Mouse (Mus musculus): Measurements from ENCODE around the gene Psmg3. TPM values are rescaled to one million over a fixed set of nuclear protein-coding genes. Genes with fewer than 3 reads are reported as not detected.
A peak's percentile ranks its signal among the peaks of the same experiment; 100 is the strongest.

Psmg3 gene
- polyA plus RNA-seq, 1 experiment from 2014 or later, result 76.8 TPM

DNA sequence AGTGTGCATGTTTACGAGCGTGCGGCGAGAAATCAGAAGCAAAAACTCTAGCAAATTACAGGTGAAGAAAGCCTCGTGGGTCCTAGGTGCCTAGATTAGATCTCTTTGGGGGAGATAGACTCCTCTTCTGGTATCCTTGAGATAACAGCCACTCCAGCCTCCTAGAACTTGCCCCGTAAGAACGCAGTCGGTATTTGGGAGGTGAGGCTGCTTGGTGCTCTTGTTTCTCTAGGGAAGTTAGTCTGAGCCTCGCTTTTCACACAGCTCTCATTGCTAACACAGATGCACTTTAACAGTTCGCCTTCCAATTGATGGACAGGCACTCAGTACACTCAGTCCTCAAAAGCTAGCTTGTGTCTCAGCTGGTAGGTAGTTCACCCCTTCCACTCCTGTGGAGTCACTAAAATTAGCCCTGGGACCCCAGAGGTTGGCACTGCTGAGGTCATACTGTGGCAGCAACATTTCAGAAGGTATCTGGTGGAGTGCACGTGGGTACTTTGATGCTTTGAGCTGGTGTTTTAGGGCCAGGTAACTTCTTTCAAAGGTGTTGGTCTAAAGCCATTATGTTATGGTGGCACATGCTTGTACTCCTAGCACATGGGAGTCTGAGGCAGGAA lies 34.4 kb downstream of the Psmg3 start:
- peaks cover 60% of the 10 kb centered on the region for H3K4me1 ChIP-seq
- ATAC-seq (ENCODE audit: borderline replicate concordance, extremely low read depth, low FRiP score, low TSS enrichment), result no peak
- peak overlapping the region; percentile 96 for H3K4me2 ChIP-seq
- H3K27me3 ChIP-seq, result no peaks in the 10 kb centered on the region
- H3K36me3 ChIP-seq, result no peaks in the 10 kb centered on the region
- no peaks in the 10 kb centered on the region for H3K9me3 ChIP-seq
- WGBS, result 12% methylated on average over 11 of the region's 11 CpGs
- peak overlapping the region; percentile 73 for H3K9ac ChIP-seq
- peak overlapping the region; percentile 75; the same call in 1 of the 2 replicates for H3K27ac ChIP-seq
- H3K4me3 ChIP-seq, result peak overlapping the region; percentile 92

DNA sequence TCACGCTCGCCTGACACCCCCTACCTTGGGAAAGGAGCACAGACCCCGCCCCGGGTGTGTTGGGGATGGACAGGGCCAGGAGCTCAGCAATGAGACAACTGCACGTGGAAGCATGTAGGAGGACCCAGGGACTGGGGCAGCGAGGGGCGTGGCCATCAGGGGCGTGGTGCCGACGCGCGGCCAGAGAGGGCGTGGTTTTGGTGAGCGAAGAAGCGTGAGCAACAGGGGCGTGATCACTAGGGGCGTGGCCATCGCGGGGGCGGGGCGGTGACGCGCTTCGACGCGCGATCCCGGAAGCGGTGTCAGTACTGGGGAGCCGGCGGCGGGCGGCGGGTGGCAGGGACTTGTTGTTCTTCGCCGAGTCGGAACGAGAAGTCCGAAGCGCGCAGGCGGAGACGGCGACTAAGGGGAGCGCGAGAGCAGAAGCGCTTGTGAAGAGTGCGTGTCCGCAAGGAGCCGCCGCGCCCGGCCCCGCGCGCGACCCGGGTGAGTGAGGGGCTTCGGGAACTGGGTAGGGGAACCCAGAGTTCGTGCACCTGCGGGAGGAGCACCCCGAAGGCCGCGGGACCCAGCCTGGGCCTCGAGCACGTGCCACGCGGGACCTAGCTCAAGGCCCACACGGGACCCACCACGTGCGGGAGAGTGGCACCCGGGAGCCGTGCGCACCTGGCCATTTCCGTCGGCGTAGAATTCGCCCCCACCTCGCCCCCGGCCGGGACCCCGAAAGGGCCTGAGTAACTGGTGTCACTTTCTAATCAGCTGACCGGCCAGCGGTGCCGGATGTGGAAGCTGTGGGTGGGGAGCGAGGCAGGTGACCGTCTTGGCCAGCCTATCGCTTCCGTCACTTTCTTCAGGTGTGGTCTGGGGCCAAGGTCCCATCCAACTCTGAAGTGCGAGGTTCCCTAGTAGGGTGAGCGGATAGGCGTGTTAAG lies 35.2 kb downstream of the Psmg3 start, which contains the start of gene Mafk:
Gene Mafk (plus strand): TSS at position 287 of the 932 bp plus-strand sequence.
- Histone ChIP-seq H3K4me1 (peaks cover 52% of the 10 kb centered on the region), H3K27ac (peak within 1 kb of the TSS; percentile 75), H3K4me3 (peak within 1 kb of the TSS; percentile 92), H3K9me3 (no peaks in the 10 kb centered on the region), H3K4me2 (peak within 1 kb of the TSS; percentile 96), H3K36me3 (no peaks in the 10 kb centered on the region), H3K27me3 (no peaks in the 10 kb centered on the region), H3K9ac (peak within 1 kb of the TSS; percentile 73)
- ATAC-seq (ENCODE audit: borderline replicate concordance, extremely low read depth, low FRiP score, low TSS enrichment), result peak; percentile 88
- WGBS, result under 1% methylated on average over 92 of the region's 92 CpGs

DNA sequence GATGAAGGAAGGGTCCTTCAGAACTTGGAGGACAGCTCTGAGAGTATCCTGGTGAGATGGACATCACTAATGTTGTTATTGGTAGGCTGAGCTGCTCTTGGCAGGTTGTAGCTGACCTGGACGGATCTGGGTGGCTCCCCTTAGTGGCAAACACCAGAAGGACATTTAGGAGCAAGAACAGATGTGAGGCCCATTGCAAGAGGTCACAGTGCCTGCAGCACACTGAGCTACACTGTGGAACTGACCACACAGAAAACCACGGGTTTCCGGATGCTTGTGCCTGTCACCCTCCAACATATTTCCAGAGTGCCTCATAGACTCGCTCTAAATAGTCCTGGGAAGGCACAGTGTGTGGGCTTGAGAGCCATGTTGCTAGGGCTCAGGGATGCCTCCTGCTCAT lies 37.2 kb downstream of the Psmg3 start:
- Histone ChIP-seq H3K4me3 (no peak overlapping the region), H3K9me3 (no peaks in the 10 kb centered on the region), H3K36me3 (no peaks in the 10 kb centered on the region), H3K4me2 (no peak overlapping the region), H3K27ac (no peak overlapping the region), H3K4me1 (peaks cover 32% of the 10 kb centered on the region), H3K27me3 (no peaks in the 10 kb centered on the region), H3K9ac (no peak overlapping the region)
- 52% methylated on average over 4 of the region's 4 CpGs for WGBS
- ATAC-seq (ENCODE audit: borderline replicate concordance, extremely low read depth, low FRiP score, low TSS enrichment), result no peak

DNA sequence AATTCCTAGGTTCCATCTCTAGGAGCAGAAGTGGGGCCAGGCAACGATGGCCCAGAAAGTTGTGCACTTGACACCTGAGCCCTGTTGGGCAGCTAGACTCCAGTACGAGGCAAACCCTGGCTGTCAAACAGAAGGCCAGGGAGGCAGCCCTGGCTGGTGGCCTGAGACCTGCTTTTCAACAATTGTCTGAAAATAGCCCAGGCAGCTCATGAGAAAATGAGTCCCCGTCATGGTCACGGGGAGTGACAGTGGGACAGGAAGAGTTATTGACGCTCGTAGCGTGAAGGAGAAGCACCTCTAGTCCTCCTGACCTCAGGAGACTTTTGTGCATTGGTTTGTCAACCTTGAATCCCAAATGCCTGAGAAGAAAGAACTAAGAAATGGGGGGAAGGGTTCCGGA lies 45.3 kb downstream of the Psmg3 start:
- no peaks in the 10 kb centered on the region for H3K4me1 ChIP-seq
- no peak for ATAC-seq (ENCODE audit: borderline replicate concordance, extremely low read depth, low FRiP score, low TSS enrichment)
- H3K27me3 ChIP-seq, result no peaks in the 10 kb centered on the region
- no peak overlapping the region for H3K27ac ChIP-seq
- WGBS, result 71% methylated on average over 8 of the region's 8 CpGs
- no peak overlapping the region for H3K4me3 ChIP-seq
- H3K9ac ChIP-seq, result no peak overlapping the region
- H3K4me2 ChIP-seq, result no peak overlapping the region
- H3K9me3 ChIP-seq, result no peaks in the 10 kb centered on the region
- no peaks in the 10 kb centered on the region for H3K36me3 ChIP-seq

DNA sequence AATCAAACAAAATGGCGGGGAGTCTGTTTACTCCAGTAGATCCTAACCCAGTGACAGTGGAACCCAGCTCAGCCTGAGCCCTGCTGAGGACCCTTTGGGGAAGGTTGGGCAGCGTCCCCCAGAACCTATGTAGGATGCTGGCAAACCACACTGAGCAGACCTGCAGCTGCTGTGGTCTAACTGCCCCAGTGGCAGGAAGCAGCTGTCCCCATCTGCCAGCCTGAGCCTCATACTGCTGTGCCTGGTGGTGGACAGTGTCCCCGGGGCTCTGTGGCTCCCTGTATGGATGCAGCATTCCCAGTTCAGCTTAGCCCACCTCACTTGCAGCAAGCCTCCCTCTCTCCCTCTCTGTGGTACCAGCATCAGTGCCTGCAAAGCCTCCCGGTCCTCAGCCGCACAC lies 49.7 kb downstream of the Psmg3 start:
- Histone ChIP-seq H3K9ac (no peak overlapping the region), H3K4me2 (no peak overlapping the region), H3K4me1 (peaks cover 9% of the 10 kb centered on the region), H3K4me3 (no peak overlapping the region), H3K36me3 (peaks cover 11% of the 10 kb centered on the region), H3K27me3 (no peaks in the 10 kb centered on the region), H3K9me3 (no peaks in the 10 kb centered on the region), H3K27ac (no peak overlapping the region)
- ATAC-seq (ENCODE audit: borderline replicate concordance, extremely low read depth, low FRiP score, low TSS enrichment), result no peak
- 72% methylated on average over 5 of the region's 5 CpGs for WGBS

DNA sequence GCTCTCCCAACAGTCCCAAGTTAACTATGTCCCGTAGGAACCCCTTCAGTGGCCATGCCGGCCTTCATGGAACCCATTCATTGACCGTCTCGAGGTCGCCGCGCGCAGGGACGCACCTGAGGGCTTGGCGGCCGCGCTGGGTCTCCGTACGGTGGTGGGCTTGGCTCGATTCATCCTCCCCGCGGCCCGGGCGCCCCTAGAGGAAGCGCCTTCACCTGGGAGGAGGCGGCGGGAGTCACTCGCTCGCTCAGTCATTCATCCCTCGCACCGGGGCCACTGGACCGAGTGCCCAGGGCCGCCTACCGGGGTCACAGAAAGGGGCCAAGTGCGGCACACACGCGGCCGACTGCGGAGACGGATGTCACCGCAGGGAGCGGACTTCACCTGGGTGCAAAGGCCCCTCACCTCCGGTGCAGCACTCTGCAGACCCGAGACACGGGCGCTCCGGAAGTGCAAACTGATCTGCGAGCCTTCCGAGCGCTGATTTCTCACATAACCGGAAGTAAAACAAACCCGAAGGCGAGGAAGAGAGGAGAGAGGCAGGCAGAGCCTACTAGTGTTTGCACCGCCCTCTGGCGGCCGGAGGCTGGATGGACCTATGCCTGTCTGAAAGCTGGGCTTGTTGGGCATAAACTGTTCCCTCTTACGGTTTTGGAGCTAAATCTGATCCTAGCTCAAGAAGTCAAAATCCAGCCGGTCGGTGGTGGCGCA lies 51.3 kb downstream of the Psmg3 start, which contains the start of gene Ints1:
Gene Ints1 (minus strand): TSS at position 459 of the 711 bp plus-strand sequence.
- WGBS, result under 1% methylated on average over 55 of the region's 55 CpGs
- H3K27me3 ChIP-seq, result no peaks in the 10 kb centered on the region
- peak within 1 kb of the TSS; percentile 67 for H3K9ac ChIP-seq
- peaks cover 9% of the 10 kb centered on the region for H3K4me1 ChIP-seq
- H3K4me2 ChIP-seq, result peak within 1 kb of the TSS; percentile 88
- peak; percentile 90 for ATAC-seq (ENCODE audit: borderline replicate concordance, extremely low read depth, low FRiP score, low TSS enrichment)
- H3K27ac ChIP-seq, result no peak within 1 kb of the TSS
- peak within 1 kb of the TSS; percentile 68 for H3K4me3 ChIP-seq
- no peaks in the 10 kb centered on the region for H3K9me3 ChIP-seq
- peaks cover 27% of the 10 kb centered on the region for H3K36me3 ChIP-seq

Other genes starting within 250 kb of the Psmg3 start
- 3.4 and 3.5 TPM in 2 replicates for gene Micall2, start 90.5 kb downstream of the Psmg3 start, polyA plus RNA-seq (2015; fragmentation: Nextera tagmentation; extraction: Ambion mirVana)
- gene Ints1, start 51.2 kb downstream of the Psmg3 start, polyA plus RNA-seq (2015; fragmentation: Nextera tagmentation; extraction: Ambion mirVana), result 22.8 and 24.7 TPM in 2 replicates
- gene Mafk, start 35.4 kb downstream of the Psmg3 start, polyA plus RNA-seq (2015; fragmentation: Nextera tagmentation; extraction: Ambion mirVana), result 14.1 and 15.3 TPM in 2 replicates
- 12.5 and 13.2 TPM in 2 replicates for gene Tmem184a, start 7.0 kb downstream of the Psmg3 start, polyA plus RNA-seq (2015; fragmentation: Nextera tagmentation; extraction: Ambion mirVana)
- gene Gm26938, start 478 bp downstream of the Psmg3 start, polyA plus RNA-seq (2015; fragmentation: Nextera tagmentation; extraction: Ambion mirVana), result not detected in 2 replicates
- gene Elfn1, start 81.1 kb upstream of the Psmg3 start, polyA plus RNA-seq (2015; fragmentation: Nextera tagmentation; extraction: Ambion mirVana), result 0.11 and 0.47 TPM in 2 replicates

Measured in lung, embryonic 15.5 days (tissue).